Mouse (Mus musculus) myocyte (in vitro differentiated cells): ENCODE measurements around the gene Apoa4. TPM values are rescaled to one million over a fixed set of nuclear protein-coding genes. Genes with fewer than 3 reads are reported as not detected.

Experiments used
- H3K27me3 ChIP-seq: one replicate; pipeline ENCODE4 v1.6.1; 2011; ENCODE audit not compliant: control insufficient read depth, insufficient read depth, insufficient read length
- H3K36me3 ChIP-seq: one replicate; pipeline ENCODE4 v1.6.1; 2011; ENCODE audit not compliant: control insufficient read depth, insufficient read depth
- H3K4me2 ChIP-seq: one replicate; pipeline ENCODE4 v1.6.1; 2011; ENCODE audit warnings: low read depth, control low read depth
- H3K4me3 ChIP-seq: one replicate; pipeline ENCODE4 v1.5.1; 2011; ENCODE audit warnings: mild to moderate bottlenecking, control low read depth, moderate library complexity
- H3K79me2 ChIP-seq: one replicate; pipeline ENCODE4 v1.6.1; 2011; ENCODE audit not compliant: control insufficient read depth, insufficient read depth
- H3ac ChIP-seq: one replicate; pipeline ENCODE4 v1.6.1; 2011; ENCODE audit not compliant: control insufficient read depth, insufficient read length
- CEBPB ChIP-seq: IDR thresholded peaks from 2 replicates; pipeline ENCODE4 v1.6.1; 2011; ENCODE audit warnings: mild to moderate bottlenecking, moderate library complexity; ENCODE audit not compliant: poor library complexity, insufficient read depth, severe bottlenecking
- E2F4 ChIP-seq: IDR thresholded peaks from one replicate; pipeline ENCODE4 v1.6.1; 2011; ENCODE audit warnings: mild to moderate bottlenecking, control low read depth, moderate library complexity; ENCODE audit not compliant: insufficient read depth
- MAX ChIP-seq: IDR thresholded peaks from one replicate; pipeline ENCODE4 v1.6.1; 2011; ENCODE audit warnings: low read depth, mild to moderate bottlenecking, control low read depth
- MYOD1 ChIP-seq, 3 experiments: IDR thresholded peaks; one replicate each; pipeline ENCODE4 v1.6.1; 2011; ENCODE audit warnings: control low read depth in 2 of 3, low read depth in 2 of 3, mild to moderate bottlenecking in 2 of 3, moderate library complexity in 1 of 3; ENCODE audit not compliant: insufficient read length in 2 of 3, control insufficient read depth in 1 of 3
- MYOG ChIP-seq, 3 experiments: IDR thresholded peaks; one replicate each; pipeline ENCODE4 v1.6.1; 2011; ENCODE audit warnings: control low read depth in 2 of 3, low read depth in 2 of 3, mild to moderate bottlenecking in 2 of 3; ENCODE audit not compliant: insufficient read length in 2 of 3, control insufficient read depth in 1 of 3, insufficient read depth in 1 of 3
- POLR2A ChIP-seq: IDR thresholded peaks from one replicate; pipeline ENCODE4 v1.6.1; 2011; ENCODE audit warnings: low read depth, mild to moderate bottlenecking, control low read depth, moderate library complexity; ENCODE audit not compliant: insufficient read length
- POLR2AphosphoS2 ChIP-seq: IDR thresholded peaks from one replicate; pipeline ENCODE4 v1.6.1; 2011; ENCODE audit warnings: low read depth, control low read depth; ENCODE audit not compliant: insufficient read length
- REST ChIP-seq: IDR thresholded peaks from one replicate; pipeline ENCODE4 v1.6.1; 2011; ENCODE audit warnings: mild to moderate bottlenecking, control low read depth, moderate library complexity; ENCODE audit not compliant: insufficient read depth, insufficient read length
- SRF ChIP-seq: IDR thresholded peaks from one replicate; pipeline ENCODE4 v1.6.1; 2011; ENCODE audit warnings: low read depth; ENCODE audit not compliant: control insufficient read depth, insufficient read length
- TCF12 ChIP-seq: IDR thresholded peaks from one replicate; pipeline ENCODE4 v1.6.1; 2011; ENCODE audit warnings: mild to moderate bottlenecking, control low read depth; ENCODE audit not compliant: poor library complexity, insufficient read depth, severe bottlenecking
- TCF3 ChIP-seq: IDR thresholded peaks from one replicate; pipeline ENCODE4 v1.6.1; 2011; ENCODE audit warnings: low read depth, control low read depth; ENCODE audit not compliant: insufficient read length
- USF1 ChIP-seq: IDR thresholded peaks from one replicate; pipeline ENCODE4 v1.6.1; 2011; ENCODE audit warnings: low read depth, mild to moderate bottlenecking, control low read depth, moderate library complexity
- polyA plus RNA-seq: library from polyadenylated mRNA; unstranded; fragments of >200 nt; fragmentation: generic; extraction: Trizol; gene quantifications from one replicate; pipeline ENCODE4 v1.2.1, GENCODE M21; 2012; ENCODE audit warnings: missing spikeins

Gene Apoa4
- polyA plus RNA-seq, 1 experiment: not detected

DNA sequence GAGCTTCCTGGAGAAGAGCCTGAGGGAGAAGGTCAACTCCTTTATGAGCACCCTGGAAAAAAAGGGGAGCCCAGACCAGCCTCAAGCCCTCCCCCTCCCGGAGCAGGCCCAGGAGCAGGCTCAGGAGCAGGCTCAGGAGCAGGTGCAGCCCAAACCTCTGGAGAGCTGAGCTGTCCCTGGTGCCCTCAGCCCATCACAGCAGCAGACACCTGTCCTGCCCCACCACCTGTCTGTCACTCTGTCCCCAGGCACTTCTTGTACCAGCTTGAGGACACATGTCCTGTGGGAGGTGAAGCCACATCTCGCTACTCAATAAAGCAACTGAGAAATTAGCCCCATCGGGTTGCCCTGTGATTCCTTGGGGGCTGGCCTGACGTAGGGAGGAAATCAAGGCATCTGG, 2.6 kb downstream of the Apoa4 start:
- Histone ChIP-seq H3K4me3 (no peak overlapping the region), H3K79me2 (no peaks in the 10 kb centered on the region), H3K4me2 (no peak overlapping the region), H3ac (no peak overlapping the region), H3K36me3 (no peaks in the 10 kb centered on the region), H3K27me3 (peaks cover 49% of the 10 kb centered on the region)
- no peak for TF ChIP-seq USF1
- TF ChIP-seq MYOD1 (IDR thresholded peaks at IDR 0.05; ENCODE audit: control insufficient read depth in 1 of 3, insufficient read length in 2 of 3, low read depth in 2 of 3): peak in 1 of 3 experiments; percentile 37

- Histone ChIP-seq H3K4me2 (no peak overlapping the region), H3K27me3 (peaks cover 45% of the 10 kb centered on the region), H3K79me2 (no peaks in the 10 kb centered on the region), H3ac (no peak overlapping the region), H3K4me3 (no peak overlapping the region), H3K36me3 (no peaks in the 10 kb centered on the region)
- TF ChIP-seq REST: no peak
- no peak for TF ChIP-seq CEBPB
- TF ChIP-seq SRF: no peak
- no peak for TF ChIP-seq E2F4
- TF ChIP-seq POLR2AphosphoS2: no peak
- TF ChIP-seq POLR2A: no peak
- no peak for TF ChIP-seq MYOD1 (IDR thresholded peaks at IDR 0.05; ENCODE audit: control insufficient read depth in 1 of 3, insufficient read length in 2 of 3, low read depth in 2 of 3)
- no peak for TF ChIP-seq MYOG (IDR thresholded peaks at IDR 0.05; ENCODE audit: control insufficient read depth in 1 of 3, insufficient read depth in 1 of 3, insufficient read length in 2 of 3, low read depth in 2 of 3)
- TF ChIP-seq TCF3: no peak
- no peak for TF ChIP-seq USF1
- no peak for TF ChIP-seq TCF12
- TF ChIP-seq MAX: no peak
These were observed 3.1 kb downstream of the Apoa4 start for GRCm38 (mm10) chr9:46243584-46243983.

DNA sequence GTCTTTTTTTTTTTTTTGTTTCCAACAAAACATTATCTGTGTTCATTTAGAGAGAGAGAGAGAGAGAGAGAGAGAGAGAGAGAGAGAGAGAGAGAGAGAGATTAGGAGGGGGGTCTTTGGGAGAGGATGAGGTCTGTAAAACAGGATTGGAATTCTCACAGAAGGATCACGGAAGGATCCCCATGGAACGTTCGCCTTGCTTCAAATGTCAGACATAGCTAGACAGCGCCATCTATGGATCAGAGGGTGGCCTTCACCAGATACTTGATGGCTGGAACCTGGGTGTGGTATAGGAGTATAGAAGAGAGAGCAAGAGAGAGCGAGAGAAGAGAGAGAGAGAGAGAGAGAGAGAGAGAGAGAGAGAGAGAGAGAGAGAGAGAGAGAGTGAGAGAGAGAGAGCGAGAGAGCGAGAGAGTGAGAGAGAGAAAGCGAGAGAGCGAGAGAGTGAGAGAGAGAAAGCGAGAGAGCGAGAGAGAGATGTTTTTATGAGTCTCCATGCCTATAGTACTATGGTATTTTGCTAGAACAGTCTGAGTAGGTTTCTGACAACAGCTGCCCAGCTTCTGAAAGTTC, 6.3 kb downstream of the Apoa4 start:
- H3ac ChIP-seq: no peak overlapping the region

GRCm38 (mm10) chr9:46256177-46256576, 15.7 kb downstream of the Apoa4 start:
- Histone ChIP-seq H3K36me3 (no peaks in the 10 kb centered on the region), H3K27me3 (peaks cover 15% of the 10 kb centered on the region), H3K4me2 (no peak overlapping the region), H3K4me3 (no peak overlapping the region), H3K79me2 (no peaks in the 10 kb centered on the region), H3ac (no peak overlapping the region)
- TF ChIP-seq TCF12: no peak
- no peak for TF ChIP-seq E2F4
- TF ChIP-seq SRF: no peak
- no peak for TF ChIP-seq USF1
- no peak for TF ChIP-seq MYOG (IDR thresholded peaks at IDR 0.05; ENCODE audit: control insufficient read depth in 1 of 3, insufficient read depth in 1 of 3, insufficient read length in 2 of 3, low read depth in 2 of 3)
- TF ChIP-seq TCF3: no peak
- TF ChIP-seq CEBPB: no peak
- TF ChIP-seq POLR2AphosphoS2: no peak
- no peak for TF ChIP-seq REST
- TF ChIP-seq MYOD1 (IDR thresholded peaks at IDR 0.05; ENCODE audit: control insufficient read depth in 1 of 3, insufficient read length in 2 of 3, low read depth in 2 of 3): no peak
- no peak for TF ChIP-seq MAX
- TF ChIP-seq POLR2A: no peak

More for the DNA sequence above, 6.3 kb downstream of the Apoa4 start:
- peaks cover 27% of the 10 kb centered on the region for H3K27me3 ChIP-seq
- no peaks in the 10 kb centered on the region for H3K36me3 ChIP-seq
- no peaks in the 10 kb centered on the region for H3K79me2 ChIP-seq
- peak overlapping the region; percentile 69 for H3K4me2 ChIP-seq
- TF ChIP-seq REST (no peak), MAX (no peak), TCF12 (no peak), POLR2AphosphoS2 (no peak), USF1 (no peak), MYOD1 (IDR thresholded peaks at IDR 0.05; ENCODE audit: control insufficient read depth in 1 of 3, insufficient read length in 2 of 3, low read depth in 2 of 3) (no peak), E2F4 (no peak), CEBPB (no peak), MYOG (IDR thresholded peaks at IDR 0.05; ENCODE audit: control insufficient read depth in 1 of 3, insufficient read depth in 1 of 3, insufficient read length in 2 of 3, low read depth in 2 of 3) (no peak), SRF (no peak), POLR2A (no peak), TCF3 (no peak)
- H3K4me3 ChIP-seq: no peak overlapping the region

- no peak overlapping the region for H3K4me3 ChIP-seq
- peak overlapping the region; percentile 41 for H3K4me2 ChIP-seq
- H3K36me3 ChIP-seq: no peaks in the 10 kb centered on the region
- H3K79me2 ChIP-seq: no peaks in the 10 kb centered on the region
- TF ChIP-seq MYOG (IDR thresholded peaks at IDR 0.05; ENCODE audit: control insufficient read depth in 1 of 3, insufficient read depth in 1 of 3, insufficient read length in 2 of 3, low read depth in 2 of 3) (no peak), MAX (no peak), USF1 (no peak), POLR2A (no peak), MYOD1 (IDR thresholded peaks at IDR 0.05; ENCODE audit: control insufficient read depth in 1 of 3, insufficient read length in 2 of 3, low read depth in 2 of 3) (no peak)
- peaks cover 13% of the 10 kb centered on the region for H3K27me3 ChIP-seq
- H3ac ChIP-seq: no peak overlapping the region
These were observed 16.3 kb downstream of the Apoa4 start for GRCm38 (mm10) chr9:46256658-46257385.
